Mouse (Mus musculus) kidney, adult 8-10 months (tissue): ENCODE results near the gene Snrk.

Source experiments
- DNase-seq, 2 experiments: peaks; one replicate each; pipeline ENCODE4 v3.0.0; 2022

Snrk gene

GRCm38 (mm10) chr9:122117112-122117616 is at the start of gene Snrk:
Gene Snrk, plus strand, starts transcription at chr9:122117266.
- DNase-seq = peak; percentile 69 to 81

GRCm38 (mm10) chr9:122067654-122068053 is 49.4 kb upstream of the Snrk start:
- no peak for DNase-seq

- DNase-seq = no peak
Measured at GRCm38 (mm10) chr9:122069560-122070174, 47.4 kb upstream of the Snrk start.

GRCm38 (mm10) chr9:122073980-122074379 is 43.1 kb upstream of the Snrk start:
- DNase-seq = no peak

- DNase-seq = no peak
Measured at GRCm38 (mm10) chr9:122074575-122074974, 42.5 kb upstream of the Snrk start.

- DNase-seq = no peak
Measured at GRCm38 (mm10) chr9:122078456-122078855, 38.6 kb upstream of the Snrk start.

- no peak for DNase-seq
Measured at GRCm38 (mm10) chr9:122083698-122084097, 33.4 kb upstream of the Snrk start.

GRCm38 (mm10) chr9:122084175-122084574 is 32.9 kb upstream of the Snrk start:
- peak; percentile 77 to 87 for DNase-seq

- no peak for DNase-seq
Measured at GRCm38 (mm10) chr9:122084636-122085035, 32.4 kb upstream of the Snrk start.

GRCm38 (mm10) chr9:122085055-122085454 is 32.0 kb upstream of the Snrk start:
- DNase-seq = peak; percentile 61 to 72

- peak; percentile 33 to 60 for DNase-seq
Measured at GRCm38 (mm10) chr9:122085550-122086205, 31.4 kb upstream of the Snrk start.

- DNase-seq = no peak
Measured at GRCm38 (mm10) chr9:122087086-122087485, 30.0 kb upstream of the Snrk start.

GRCm38 (mm10) chr9:122091171-122091570 is 25.9 kb upstream of the Snrk start:
- no peak for DNase-seq

- no peak for DNase-seq
Measured at GRCm38 (mm10) chr9:122091782-122092228, 25.3 kb upstream of the Snrk start.

- DNase-seq = no peak
Measured at GRCm38 (mm10) chr9:122094171-122094570, 22.9 kb upstream of the Snrk start.

- no peak for DNase-seq
Measured at GRCm38 (mm10) chr9:122096822-122097511, 20.1 kb upstream of the Snrk start.

GRCm38 (mm10) chr9:122097535-122097934 is 19.5 kb upstream of the Snrk start:
- no peak for DNase-seq

- DNase-seq = no peak
Measured at GRCm38 (mm10) chr9:122100584-122101127, 16.4 kb upstream of the Snrk start.

GRCm38 (mm10) chr9:122101196-122101595 is 15.9 kb upstream of the Snrk start:
- DNase-seq = no peak

- no peak for DNase-seq
Measured at GRCm38 (mm10) chr9:122103550-122104284, 13.3 kb upstream of the Snrk start.

GRCm38 (mm10) chr9:122104285-122104829 is 12.7 kb upstream of the Snrk start:
- no peak for DNase-seq

GRCm38 (mm10) chr9:122107701-122108375 is 9.2 kb upstream of the Snrk start:
- DNase-seq = no peak
